Mouse (Mus musculus): ENCODE measurements around the gene C130060K24Rik.

The C130060K24Rik gene

GRCm38 (mm10) chr6:65380918-65381772, at the start of gene C130060K24Rik:
Gene C130060K24Rik (plus strand): TSS chr6:65381105.
- peak; percentile 2 to 3 for DNase-seq (ENCODE audit: low spot score in 2 of 2)

- no peak for DNase-seq (ENCODE audit: low spot score in 2 of 2)
Observed at GRCm38 (mm10) chr6:65334246-65334645, 46.7 kb upstream of the C130060K24Rik start.

- no peak for DNase-seq (ENCODE audit: low spot score in 2 of 2)
Observed at GRCm38 (mm10) chr6:65339391-65339790, 41.5 kb upstream of the C130060K24Rik start.

GRCm38 (mm10) chr6:65341360-65341759, 39.5 kb upstream of the C130060K24Rik start:
- DNase-seq (ENCODE audit: low spot score in 2 of 2), result no peak

GRCm38 (mm10) chr6:65347736-65348135, 33.2 kb upstream of the C130060K24Rik start:
- DNase-seq (ENCODE audit: low spot score in 2 of 2), result no peak

- DNase-seq (ENCODE audit: low spot score in 2 of 2), result no peak
Observed at GRCm38 (mm10) chr6:65348255-65348654, 32.6 kb upstream of the C130060K24Rik start.

GRCm38 (mm10) chr6:65351622-65352021, 29.3 kb upstream of the C130060K24Rik start:
- DNase-seq (ENCODE audit: low spot score in 2 of 2), result no peak

GRCm38 (mm10) chr6:65375918-65376317, 5.0 kb upstream of the C130060K24Rik start:
- DNase-seq (ENCODE audit: low spot score in 2 of 2), result no peak

- no peak for DNase-seq (ENCODE audit: low spot score in 2 of 2)
Observed at GRCm38 (mm10) chr6:65421888-65422287, 41.0 kb downstream of the C130060K24Rik start.

- DNase-seq (ENCODE audit: low spot score in 2 of 2), result peak; percentile 6 to 13
Observed at GRCm38 (mm10) chr6:65427065-65427464, 46.2 kb downstream of the C130060K24Rik start.

- DNase-seq (ENCODE audit: low spot score in 2 of 2), result no peak
Observed at GRCm38 (mm10) chr6:65433159-65433558, 52.3 kb downstream of the C130060K24Rik start.

GRCm38 (mm10) chr6:65453465-65453864, 72.6 kb downstream of the C130060K24Rik start:
- DNase-seq (ENCODE audit: low spot score in 2 of 2), result peak; percentile 8 to 24

GRCm38 (mm10) chr6:65465294-65465693, 84.4 kb downstream of the C130060K24Rik start:
- no peak for DNase-seq (ENCODE audit: low spot score in 2 of 2)

- DNase-seq (ENCODE audit: low spot score in 2 of 2), result no peak
Observed at GRCm38 (mm10) chr6:65470320-65470719, 89.4 kb downstream of the C130060K24Rik start.

- DNase-seq (ENCODE audit: low spot score in 2 of 2), result no peak
Observed at GRCm38 (mm10) chr6:65472455-65472854, 91.5 kb downstream of the C130060K24Rik start.

GRCm38 (mm10) chr6:65498786-65499185, 117.9 kb downstream of the C130060K24Rik start:
- no peak for DNase-seq (ENCODE audit: low spot score in 2 of 2)
